Mouse (Mus musculus) liver, embryonic 15.5 days (tissue): ENCODE data around the gene Plac8. TPM values are rescaled to one million over a fixed set of nuclear protein-coding genes. Genes with fewer than 3 reads are reported as not detected.

Experiments used
- ATAC-seq: fragments of 200-750 bp; cut with Nextera tagmentation; 2 replicates; pipeline ENCODE4 v1.8.0; 2017; ENCODE audit warnings: moderate number of reproducible peaks, mild to moderate bottlenecking, moderate library complexity; ENCODE audit not compliant: insufficient read depth
- H3K27ac ChIP-seq: fragments of 300-500 bp; sonication (generic); replicated peaks from 2 replicates; pipeline ENCODE4 v1.5.1; 2015; ENCODE audit warnings: mild to moderate bottlenecking, inconsistent platforms
- H3K27me3 ChIP-seq: fragments of 300-500 bp; sonication (generic); 2 replicates; pipeline ENCODE4 v1.6.1; 2015; ENCODE audit warnings: mild to moderate bottlenecking, inconsistent platforms
- H3K36me3 ChIP-seq: fragments of 300-500 bp; sonication (generic); replicated peaks from 2 replicates; pipeline ENCODE4 v1.6.1; 2015; ENCODE audit warnings: moderate library complexity, mild to moderate bottlenecking, inconsistent platforms
- H3K4me1 ChIP-seq: fragments of 300-500 bp; sonication (generic); replicated peaks from 2 replicates; pipeline ENCODE4 v1.6.1; 2015; ENCODE audit warnings: inconsistent platforms
- H3K4me2 ChIP-seq: fragments of 300-500 bp; sonication (generic); 2 replicates; pipeline ENCODE4 v1.6.1; 2015; ENCODE audit warnings: moderate library complexity, mild to moderate bottlenecking, inconsistent platforms
- H3K4me3 ChIP-seq: fragments of 300-500 bp; sonication (generic); replicated peaks from 2 replicates; pipeline ENCODE4 v1.5.1; 2015; ENCODE audit warnings: mild to moderate bottlenecking, inconsistent platforms
- H3K9ac ChIP-seq: fragments of 300-500 bp; sonication (generic); 2 replicates; pipeline ENCODE4 v1.6.1; 2015; ENCODE audit warnings: moderate library complexity, mild to moderate bottlenecking, inconsistent platforms
- H3K9me3 ChIP-seq: fragments of 300-500 bp; sonication (generic); replicated peaks from 2 replicates; pipeline ENCODE4 v1.6.1; 2016; ENCODE audit warnings: inconsistent platforms
- WGBS: fragments of 180-500 bp; shearing (Covaris S2); methylation state at CpG from one replicate; pipeline ENCODE4 v1.1.7; 2015; ENCODE audit warnings: mixed read lengths; ENCODE audit not compliant: insufficient replicate concordance; 5-methylcytosine and 5-hydroxymethylcytosine counted together
- polyA plus RNA-seq: library from polyadenylated mRNA; unstranded; fragments of >200 nt; fragmentation: Nextera tagmentation; extraction: Ambion mirVana; gene quantifications from 2 replicates; pipeline ENCODE4 v1.2.1, GENCODE M21; 2015

The Plac8 gene
- 61.5 and 83.9 TPM in 2 replicates for polyA plus RNA-seq

- no peak within 1 kb of the TSS for H3K27ac ChIP-seq
- peaks cover 21% of the 10 kb centered on the region for H3K27me3 ChIP-seq
- H3K4me1 ChIP-seq: peaks cover 18% of the 10 kb centered on the region; the same call in 1 of the 2 replicates
- H3K4me2 ChIP-seq: peak within 1 kb of the TSS; percentile 31
- H3K9ac ChIP-seq: no peak within 1 kb of the TSS
- no peaks in the 10 kb centered on the region for H3K36me3 ChIP-seq
- H3K4me3 ChIP-seq: peak within 1 kb of the TSS; percentile 34
- 11% methylated on average over 7 of the region's 7 CpGs for WGBS
- ATAC-seq: no peak; the same call in 1 of the 2 replicates
- no peaks in the 10 kb centered on the region for H3K9me3 ChIP-seq
Measured at GRCm38 (mm10) chr5:100572069-100572468, at the start of gene Plac8. Gene Plac8 (minus strand): TSS chr5:100572245.

- H3K36me3 ChIP-seq: no peaks in the 10 kb centered on the region
- H3K4me3 ChIP-seq: no peak overlapping the region
- no peaks in the 10 kb centered on the region for H3K27me3 ChIP-seq
- 65% methylated on average over 9 of the region's 9 CpGs for WGBS
- no peak for ATAC-seq
- peaks cover 13% of the 10 kb centered on the region for H3K4me1 ChIP-seq
- no peaks in the 10 kb centered on the region for H3K9me3 ChIP-seq
- no peak overlapping the region for H3K27ac ChIP-seq
- no peak overlapping the region for H3K4me2 ChIP-seq
- H3K9ac ChIP-seq: no peak overlapping the region
Measured at GRCm38 (mm10) chr5:100620952-100621351, 48.9 kb upstream of the Plac8 start.

- no peak for ATAC-seq
- peaks cover under 1% of the 10 kb centered on the region for H3K4me1 ChIP-seq
Measured at GRCm38 (mm10) chr5:100619586-100620275, 47.7 kb upstream of the Plac8 start.

GRCm38 (mm10) chr5:100613896-100614768 lies 42.1 kb upstream of the Plac8 start:
- H3K4me2 ChIP-seq: no peak overlapping the region
- H3K9ac ChIP-seq: no peak overlapping the region
- no peaks in the 10 kb centered on the region for H3K27me3 ChIP-seq
- 62% methylated on average over 17 of the region's 17 CpGs for WGBS
- no peaks in the 10 kb centered on the region for H3K9me3 ChIP-seq
- no peaks in the 10 kb centered on the region for H3K36me3 ChIP-seq
- H3K4me3 ChIP-seq: no peak overlapping the region
- peaks cover 3% of the 10 kb centered on the region; the same call in 1 of the 2 replicates for H3K4me1 ChIP-seq
- no peak overlapping the region for H3K27ac ChIP-seq
- no peak for ATAC-seq

More at GRCm38 (mm10) chr5:100619586-100620275, 47.7 kb upstream of the Plac8 start:
- H3K27me3 ChIP-seq: no peaks in the 10 kb centered on the region
- H3K36me3 ChIP-seq: no peaks in the 10 kb centered on the region
- no peak overlapping the region for H3K4me3 ChIP-seq
- H3K27ac ChIP-seq: no peak overlapping the region
- H3K9me3 ChIP-seq: no peaks in the 10 kb centered on the region
- WGBS: 78% methylated on average over 15 of the region's 15 CpGs
- H3K4me2 ChIP-seq: no peak overlapping the region
- no peak overlapping the region for H3K9ac ChIP-seq

GRCm38 (mm10) chr5:100607868-100608267 lies 35.8 kb upstream of the Plac8 start:
- H3K4me1 ChIP-seq: peaks cover 7% of the 10 kb centered on the region
- H3K4me3 ChIP-seq: no peak overlapping the region
- H3K9me3 ChIP-seq: no peaks in the 10 kb centered on the region
- no peak overlapping the region for H3K4me2 ChIP-seq
- no peak overlapping the region for H3K9ac ChIP-seq
- no peak overlapping the region; the same call in 1 of the 2 replicates for H3K27ac ChIP-seq
- 17% methylated on average over 9 of the region's 9 CpGs for WGBS
- no peak for ATAC-seq
- H3K36me3 ChIP-seq: no peaks in the 10 kb centered on the region
- no peaks in the 10 kb centered on the region; the same call in 1 of the 2 replicates for H3K27me3 ChIP-seq

- WGBS: 50% methylated on average over 4 of the region's 4 CpGs
- H3K27me3 ChIP-seq: no peaks in the 10 kb centered on the region; the same call in 1 of the 2 replicates
- H3K36me3 ChIP-seq: no peaks in the 10 kb centered on the region
- no peaks in the 10 kb centered on the region for H3K9me3 ChIP-seq
- H3K4me2 ChIP-seq: no peak overlapping the region
- ATAC-seq: no peak
- peaks cover 7% of the 10 kb centered on the region for H3K4me1 ChIP-seq
- no peak overlapping the region; the same call in 1 of the 2 replicates for H3K27ac ChIP-seq
- H3K9ac ChIP-seq: no peak overlapping the region
- no peak overlapping the region for H3K4me3 ChIP-seq
Measured at GRCm38 (mm10) chr5:100607090-100607762, 35.2 kb upstream of the Plac8 start.

- Histone ChIP-seq H3K27ac (peak overlapping the region; percentile 33; the same call in 1 of the 2 replicates), H3K4me2 (peak overlapping the region; percentile 18), H3K9me3 (no peaks in the 10 kb centered on the region), H3K4me3 (no peak overlapping the region), H3K36me3 (no peaks in the 10 kb centered on the region), H3K4me1 (peaks cover 7% of the 10 kb centered on the region), H3K9ac (no peak overlapping the region), H3K27me3 (no peaks in the 10 kb centered on the region; the same call in 1 of the 2 replicates)
- WGBS: 69% methylated on average over 9 of the region's 9 CpGs
- ATAC-seq: peak; percentile 34; the same call in 1 of the 2 replicates
Measured at GRCm38 (mm10) chr5:100605828-100606229, 33.8 kb upstream of the Plac8 start.

GRCm38 (mm10) chr5:100604061-100604460 lies 32.0 kb upstream of the Plac8 start:
- Histone ChIP-seq H3K27me3 (no peaks in the 10 kb centered on the region; the same call in 1 of the 2 replicates), H3K4me1 (peaks cover 7% of the 10 kb centered on the region), H3K4me3 (no peak overlapping the region), H3K9ac (no peak overlapping the region), H3K4me2 (no peak overlapping the region), H3K9me3 (no peaks in the 10 kb centered on the region), H3K27ac (no peak overlapping the region), H3K36me3 (no peaks in the 10 kb centered on the region)
- no peak for ATAC-seq
- WGBS: 34% methylated on average over 4 of the region's 4 CpGs

GRCm38 (mm10) chr5:100601864-100602263 lies 29.8 kb upstream of the Plac8 start:
- 16% methylated on average over 2 of the region's 2 CpGs for WGBS
- Histone ChIP-seq H3K4me3 (no peak overlapping the region), H3K9ac (no peak overlapping the region), H3K27ac (no peak overlapping the region), H3K4me1 (peaks cover 7% of the 10 kb centered on the region), H3K27me3 (no peaks in the 10 kb centered on the region), H3K4me2 (no peak overlapping the region), H3K36me3 (no peaks in the 10 kb centered on the region), H3K9me3 (no peaks in the 10 kb centered on the region)
- ATAC-seq: no peak

- Histone ChIP-seq H3K27ac (no peak overlapping the region), H3K9me3 (no peaks in the 10 kb centered on the region), H3K4me2 (no peak overlapping the region), H3K36me3 (no peaks in the 10 kb centered on the region), H3K4me1 (no peaks in the 10 kb centered on the region), H3K4me3 (no peak overlapping the region), H3K27me3 (no peaks in the 10 kb centered on the region), H3K9ac (no peak overlapping the region)
- no peak for ATAC-seq
- 79% methylated on average over 9 of the region's 9 CpGs for WGBS
Measured at GRCm38 (mm10) chr5:100598961-100599463, 27.0 kb upstream of the Plac8 start.
